Mouse (Mus musculus) heart, embryonic 12.5 days (tissue): Measurements from ENCODE around the gene Thsd4. TPM values are rescaled to one million over a fixed set of nuclear protein-coding genes. Genes with fewer than 3 reads are reported as not detected.

Experiments
- ATAC-seq: fragments of 200-750 bp; cut with Nextera tagmentation; 2 replicates; pipeline ENCODE4 v1.8.0; 2017; ENCODE audit warnings: moderate TSS enrichment, moderate library complexity; ENCODE audit not compliant: insufficient number of reproducible peaks, low FRiP score
- H3K27ac ChIP-seq: fragments of 300-500 bp; sonication (generic); 2 replicates; pipeline ENCODE4 v1.5.1; 2016; ENCODE audit warnings: mild to moderate bottlenecking, moderate library complexity; ENCODE audit not compliant: poor library complexity, severe bottlenecking
- H3K27me3 ChIP-seq: fragments of 300-500 bp; sonication (generic); replicated peaks from 2 replicates; pipeline ENCODE4 v1.6.1; 2016; ENCODE audit warnings: mild to moderate bottlenecking, moderate library complexity
- H3K36me3 ChIP-seq: fragments of 300-500 bp; sonication (generic); 2 replicates; pipeline ENCODE4 v1.6.1; 2016; ENCODE audit warnings: mild to moderate bottlenecking, moderate library complexity
- H3K4me1 ChIP-seq: fragments of 300-500 bp; sonication (generic); replicated peaks from 2 replicates; pipeline ENCODE4 v1.6.1; 2016; ENCODE audit warnings: mild to moderate bottlenecking
- H3K4me2 ChIP-seq: fragments of 300-500 bp; sonication (generic); 2 replicates; pipeline ENCODE4 v1.6.1; 2016; ENCODE audit warnings: mild to moderate bottlenecking, moderate library complexity
- H3K4me3 ChIP-seq: fragments of 300-500 bp; sonication (generic); 2 replicates; pipeline ENCODE4 v1.5.1; 2016; ENCODE audit warnings: mild to moderate bottlenecking
- H3K9ac ChIP-seq: fragments of 300-500 bp; sonication (generic); 2 replicates; pipeline ENCODE4 v1.6.1; 2016; ENCODE audit warnings: mild to moderate bottlenecking, moderate library complexity
- H3K9me3 ChIP-seq: fragments of 300-500 bp; sonication (generic); replicated peaks from 2 replicates; pipeline ENCODE4 v1.6.1; 2016; ENCODE audit warnings: mild to moderate bottlenecking, moderate library complexity
- WGBS: fragments of 180-500 bp; shearing (Covaris S2); methylation state at CpG from one replicate; pipeline ENCODE4 v1.1.7; 2016; 5-methylcytosine and 5-hydroxymethylcytosine counted together
- polyA plus RNA-seq: library from polyadenylated mRNA; unstranded; fragments of >200 nt; fragmentation: Nextera tagmentation; extraction: Ambion mirVana; gene quantifications from 2 replicates; pipeline ENCODE4 v1.2.1, GENCODE M21; 2016

Gene Thsd4
- polyA plus RNA-seq, 1 experiment from 2014 or later, result 12.4 TPM

- Histone ChIP-seq H3K4me1 (peaks cover 18% of the 10 kb centered on the region), H3K27ac (no peak overlapping the region), H3K9ac (no peak overlapping the region), H3K4me2 (no peak overlapping the region), H3K9me3 (no peaks in the 10 kb centered on the region), H3K36me3 (no peaks in the 10 kb centered on the region), H3K27me3 (no peaks in the 10 kb centered on the region), H3K4me3 (no peak overlapping the region)
- ATAC-seq, result no peak
- WGBS, result 63% methylated on average over 3 of the region's 3 CpGs
These were observed 72.3 kb downstream of the Thsd4 start for GRCm38 (mm10) chr9:60449498-60449897.

GRCm38 (mm10) chr9:60445821-60446220 is 76.0 kb downstream of the Thsd4 start:
- Histone ChIP-seq H3K4me3 (no peak overlapping the region), H3K27ac (0 out of 2 replicates have a peak overlapping the region, but pooled peaks have one; percentile 0), H3K4me1 (peaks cover 15% of the 10 kb centered on the region), H3K4me2 (no peak overlapping the region), H3K9ac (no peak overlapping the region), H3K27me3 (no peaks in the 10 kb centered on the region), H3K9me3 (no peaks in the 10 kb centered on the region), H3K36me3 (no peaks in the 10 kb centered on the region)
- ATAC-seq, result no peak
- WGBS, result 65% methylated on average over 4 of the region's 4 CpGs

- Histone ChIP-seq H3K4me2 (no peak overlapping the region), H3K9ac (no peak overlapping the region), H3K27ac (no peak overlapping the region), H3K9me3 (no peaks in the 10 kb centered on the region), H3K36me3 (no peaks in the 10 kb centered on the region), H3K4me3 (no peak overlapping the region), H3K27me3 (no peaks in the 10 kb centered on the region), H3K4me1 (peaks cover 11% of the 10 kb centered on the region; the same call in 1 of the 2 replicates)
- no peak for ATAC-seq
- 61% methylated on average over 10 of the region's 10 CpGs for WGBS
These were observed 80.5 kb downstream of the Thsd4 start for GRCm38 (mm10) chr9:60441274-60441902.

- H3K4me3 ChIP-seq, result no peak overlapping the region
- no peaks in the 10 kb centered on the region for H3K27me3 ChIP-seq
- ATAC-seq, result no peak
- H3K9ac ChIP-seq, result no peak overlapping the region
- WGBS, result 80% methylated on average over 8 of the region's 8 CpGs
- H3K4me2 ChIP-seq, result no peak overlapping the region
- H3K27ac ChIP-seq, result no peak overlapping the region
- no peaks in the 10 kb centered on the region for H3K9me3 ChIP-seq
- H3K36me3 ChIP-seq, result no peaks in the 10 kb centered on the region
- peaks cover 4% of the 10 kb centered on the region; the same call in 1 of the 2 replicates for H3K4me1 ChIP-seq
These were observed 81.3 kb downstream of the Thsd4 start for GRCm38 (mm10) chr9:60440506-60440905.

- Histone ChIP-seq H3K4me1 (no peaks in the 10 kb centered on the region), H3K36me3 (no peaks in the 10 kb centered on the region), H3K4me2 (no peak overlapping the region), H3K27ac (no peak overlapping the region), H3K4me3 (no peak overlapping the region), H3K9me3 (no peaks in the 10 kb centered on the region), H3K27me3 (no peaks in the 10 kb centered on the region), H3K9ac (no peak overlapping the region)
- no peak for ATAC-seq
- 87% methylated on average over 3 of the region's 3 CpGs for WGBS
These were observed 85.6 kb downstream of the Thsd4 start for GRCm38 (mm10) chr9:60436246-60436645.

GRCm38 (mm10) chr9:60434093-60434492 is 87.8 kb downstream of the Thsd4 start:
- ATAC-seq, result no peak
- no peak overlapping the region for H3K4me2 ChIP-seq
- 52% methylated on average over 2 of the region's 2 CpGs for WGBS
- no peak overlapping the region for H3K9ac ChIP-seq
- H3K9me3 ChIP-seq, result no peaks in the 10 kb centered on the region
- H3K27ac ChIP-seq, result no peak overlapping the region
- H3K4me3 ChIP-seq, result no peak overlapping the region
- no peaks in the 10 kb centered on the region for H3K27me3 ChIP-seq
- no peaks in the 10 kb centered on the region for H3K4me1 ChIP-seq
- no peaks in the 10 kb centered on the region for H3K36me3 ChIP-seq

- Histone ChIP-seq H3K4me2 (no peak overlapping the region), H3K4me3 (no peak overlapping the region), H3K27me3 (no peaks in the 10 kb centered on the region), H3K9ac (no peak overlapping the region), H3K27ac (no peak overlapping the region), H3K36me3 (no peaks in the 10 kb centered on the region), H3K4me1 (no peaks in the 10 kb centered on the region), H3K9me3 (no peaks in the 10 kb centered on the region)
- no peak for ATAC-seq
- 78% methylated on average over 4 of the region's 4 CpGs for WGBS
These were observed 89.9 kb downstream of the Thsd4 start for GRCm38 (mm10) chr9:60431924-60432323.

GRCm38 (mm10) chr9:60430017-60430416 is 91.8 kb downstream of the Thsd4 start:
- no peak overlapping the region for H3K4me2 ChIP-seq
- WGBS, result 82% methylated on average over 4 of the region's 4 CpGs
- H3K9ac ChIP-seq, result no peak overlapping the region
- no peak overlapping the region for H3K4me3 ChIP-seq
- ATAC-seq, result no peak
- no peaks in the 10 kb centered on the region for H3K9me3 ChIP-seq
- no peak overlapping the region for H3K27ac ChIP-seq
- no peaks in the 10 kb centered on the region for H3K36me3 ChIP-seq
- H3K27me3 ChIP-seq, result no peaks in the 10 kb centered on the region
- no peaks in the 10 kb centered on the region for H3K4me1 ChIP-seq

GRCm38 (mm10) chr9:60414076-60414755 is 107.6 kb downstream of the Thsd4 start:
- no peaks in the 10 kb centered on the region for H3K36me3 ChIP-seq
- H3K27me3 ChIP-seq, result no peaks in the 10 kb centered on the region
- WGBS, result 50% methylated on average over 4 of the region's 4 CpGs
- no peak overlapping the region for H3K4me3 ChIP-seq
- no peaks in the 10 kb centered on the region for H3K9me3 ChIP-seq
- no peak overlapping the region for H3K27ac ChIP-seq
- ATAC-seq, result no peak
- no peak overlapping the region for H3K9ac ChIP-seq
- no peak overlapping the region for H3K4me2 ChIP-seq
- peaks cover 7% of the 10 kb centered on the region for H3K4me1 ChIP-seq

- no peak for ATAC-seq
- H3K27ac ChIP-seq, result no peak overlapping the region
- H3K27me3 ChIP-seq, result no peaks in the 10 kb centered on the region
- H3K9me3 ChIP-seq, result no peaks in the 10 kb centered on the region
- H3K4me3 ChIP-seq, result no peak overlapping the region
- H3K36me3 ChIP-seq, result no peaks in the 10 kb centered on the region
- H3K9ac ChIP-seq, result no peak overlapping the region
- WGBS, result 62% methylated on average over 17 of the region's 17 CpGs
- peaks cover 12% of the 10 kb centered on the region for H3K4me1 ChIP-seq
- no peak overlapping the region for H3K4me2 ChIP-seq
These were observed 110.8 kb downstream of the Thsd4 start for GRCm38 (mm10) chr9:60410872-60411635.

GRCm38 (mm10) chr9:60407374-60407773 is 114.5 kb downstream of the Thsd4 start:
- no peak overlapping the region for H3K4me2 ChIP-seq
- H3K9me3 ChIP-seq, result no peaks in the 10 kb centered on the region
- ATAC-seq, result no peak
- H3K9ac ChIP-seq, result no peak overlapping the region
- no peaks in the 10 kb centered on the region for H3K27me3 ChIP-seq
- H3K36me3 ChIP-seq, result no peaks in the 10 kb centered on the region
- H3K27ac ChIP-seq, result no peak overlapping the region
- WGBS, result 24% methylated on average over 1 of the region's 1 CpGs
- peaks cover 5% of the 10 kb centered on the region; the same call in 1 of the 2 replicates for H3K4me1 ChIP-seq
- no peak overlapping the region for H3K4me3 ChIP-seq
